Mouse (Mus musculus): ENCODE data around the gene Smtnl1. TPM values are rescaled to one million over a fixed set of nuclear protein-coding genes. Genes with fewer than 3 reads are reported as not detected.
"Not testable (repeated sequence)": the region's sequence is repeated elsewhere in the genome, so short reads cannot be mapped to it uniquely, and the experiment has no call there.

The Smtnl1 gene
- polyA plus RNA-seq, 1 experiment: not detected

- TF ChIP-seq POLR2A (IDR thresholded peaks at IDR 0.05; ENCODE audit: low read depth, low read length) (no peak), CTCF (IDR thresholded peaks at IDR 0.05; ENCODE audit: borderline replicate concordance, insufficient read depth, low read length) (no peak)
- Histone ChIP-seq H3K4me3 (ENCODE audit: insufficient read depth, low read length) (no peak overlapping the region), H3K4me1 (ENCODE audit: control insufficient read depth, insufficient read depth, low read length) (no peaks in the 10 kb centered on the region; the same call in 1 of the 2 replicates)
These were observed 2.6 kb downstream of the Smtnl1 start for GRCm38 (mm10) chr2:84819861-84820260.

DNA sequence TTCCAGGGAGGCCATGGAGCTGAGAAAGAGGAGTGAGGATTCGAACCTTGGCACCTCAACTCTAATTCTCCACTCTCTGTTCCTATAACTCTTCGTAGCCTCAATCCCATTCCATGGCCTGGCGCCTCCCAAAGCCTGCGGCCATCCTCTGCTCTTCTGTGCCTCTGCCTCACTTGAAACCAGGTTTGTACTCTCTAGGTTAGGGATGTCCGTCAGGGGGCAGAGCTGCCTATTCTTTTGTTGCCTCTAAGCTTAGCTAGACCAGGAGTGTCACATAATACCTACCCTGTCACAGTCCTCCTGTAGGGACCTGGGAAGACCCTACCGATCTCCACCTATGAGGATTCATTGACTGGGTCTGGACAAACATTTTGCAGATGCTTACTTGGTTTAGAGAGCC, 9.8 kb downstream of the Smtnl1 start:
- Histone ChIP-seq H3K4me3 (ENCODE audit: insufficient read depth, low read length) (no peak overlapping the region), H3K4me1 (ENCODE audit: control insufficient read depth, insufficient read depth, low read length) (no peaks in the 10 kb centered on the region), H3K27ac (ENCODE audit: insufficient read depth, low read length) (no peak overlapping the region)
- TF ChIP-seq CTCF (IDR thresholded peaks at IDR 0.05; ENCODE audit: borderline replicate concordance, insufficient read depth, low read length): no peak
- TF ChIP-seq POLR2A (IDR thresholded peaks at IDR 0.05; ENCODE audit: low read depth, low read length): no peak

More at GRCm38 (mm10) chr2:84819861-84820260, 2.6 kb downstream of the Smtnl1 start:
- H3K27ac ChIP-seq (ENCODE audit: insufficient read depth, low read length): no peak overlapping the region

DNA sequence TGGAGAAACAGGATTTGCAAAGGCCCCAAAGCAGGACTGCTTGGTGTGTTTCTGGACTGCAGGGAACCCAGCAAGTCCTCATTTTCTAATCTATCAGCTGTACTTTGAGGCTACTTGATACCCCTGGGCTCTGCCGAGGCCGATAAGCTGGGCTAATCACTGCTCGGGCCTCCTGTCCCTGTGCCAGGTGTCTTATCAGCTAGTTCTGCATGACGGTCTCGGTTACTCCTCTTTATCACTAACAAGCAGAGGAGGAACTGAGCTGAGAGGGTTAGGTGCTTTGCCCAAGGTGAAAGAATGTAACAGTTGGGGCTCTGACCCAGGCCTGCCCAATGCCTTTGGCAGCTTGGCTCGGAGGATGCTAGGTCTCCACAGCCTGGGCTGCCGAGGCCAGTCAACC, 10.6 kb downstream of the Smtnl1 start:
- no peak overlapping the region for H3K4me3 ChIP-seq (ENCODE audit: insufficient read depth, low read length)
- TF ChIP-seq POLR2A (IDR thresholded peaks at IDR 0.05; ENCODE audit: low read depth, low read length): no peak
- TF ChIP-seq CTCF (IDR thresholded peaks at IDR 0.05; ENCODE audit: borderline replicate concordance, insufficient read depth, low read length): no peak
- no peak overlapping the region for H3K27ac ChIP-seq (ENCODE audit: insufficient read depth, low read length)
- H3K4me1 ChIP-seq (ENCODE audit: control insufficient read depth, insufficient read depth, low read length): no peaks in the 10 kb centered on the region

GRCm38 (mm10) chr2:84810886-84811577, 11.4 kb downstream of the Smtnl1 start:
- no peak overlapping the region for H3K27ac ChIP-seq (ENCODE audit: insufficient read depth, low read length)
- H3K4me1 ChIP-seq (ENCODE audit: control insufficient read depth, insufficient read depth, low read length): no peaks in the 10 kb centered on the region
- H3K4me3 ChIP-seq (ENCODE audit: insufficient read depth, low read length): no peak overlapping the region
- TF ChIP-seq CTCF (IDR thresholded peaks at IDR 0.05; ENCODE audit: borderline replicate concordance, insufficient read depth, low read length) (no peak), POLR2A (IDR thresholded peaks at IDR 0.05; ENCODE audit: low read depth, low read length) (no peak)

- TF ChIP-seq POLR2A (IDR thresholded peaks at IDR 0.05; ENCODE audit: low read depth, low read length): no peak
- TF ChIP-seq CTCF (IDR thresholded peaks at IDR 0.05; ENCODE audit: borderline replicate concordance, insufficient read depth, low read length): no peak
- H3K4me1 ChIP-seq (ENCODE audit: control insufficient read depth, insufficient read depth, low read length): no peaks in the 10 kb centered on the region
- H3K4me3 ChIP-seq (ENCODE audit: insufficient read depth, low read length): no peak overlapping the region
- no peak overlapping the region for H3K27ac ChIP-seq (ENCODE audit: insufficient read depth, low read length)
These were observed 11.9 kb downstream of the Smtnl1 start for GRCm38 (mm10) chr2:84810526-84810885.

GRCm38 (mm10) chr2:84809330-84809729, 13.1 kb downstream of the Smtnl1 start:
- no peak overlapping the region for H3K4me3 ChIP-seq (ENCODE audit: insufficient read depth, low read length)
- H3K27ac ChIP-seq (ENCODE audit: insufficient read depth, low read length): no peak overlapping the region
- no peaks in the 10 kb centered on the region for H3K4me1 ChIP-seq (ENCODE audit: control insufficient read depth, insufficient read depth, low read length)
- no peak for TF ChIP-seq CTCF (IDR thresholded peaks at IDR 0.05; ENCODE audit: borderline replicate concordance, insufficient read depth, low read length)
- TF ChIP-seq POLR2A (IDR thresholded peaks at IDR 0.05; ENCODE audit: low read depth, low read length): no peak

DNA sequence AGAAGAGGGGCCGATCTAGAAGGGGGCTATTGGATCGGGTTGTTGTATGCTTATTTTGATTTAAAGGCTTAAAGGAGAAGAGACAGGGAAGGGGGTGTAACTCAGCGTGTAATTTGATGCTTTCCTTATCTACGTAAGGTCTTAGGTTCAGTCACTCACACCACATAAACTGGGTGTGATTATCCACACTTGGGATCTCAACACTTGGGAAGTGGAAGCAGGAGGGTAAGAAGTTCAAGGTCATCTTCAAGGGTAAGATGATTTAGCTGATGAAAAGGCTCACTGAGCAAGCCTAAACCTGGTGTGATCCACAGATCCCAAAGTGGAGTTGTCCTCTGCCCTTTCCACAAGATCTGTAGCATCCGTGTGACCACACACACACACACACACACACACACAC, 15.9 kb downstream of the Smtnl1 start:
- TF ChIP-seq POLR2A (IDR thresholded peaks at IDR 0.05; ENCODE audit: low read depth, low read length) (no peak), CTCF (IDR thresholded peaks at IDR 0.05; ENCODE audit: borderline replicate concordance, insufficient read depth, low read length) (no peak)
- Histone ChIP-seq H3K4me1 (ENCODE audit: control insufficient read depth, insufficient read depth, low read length) (no peaks in the 10 kb centered on the region), H3K4me3 (ENCODE audit: insufficient read depth, low read length) (no peak overlapping the region), H3K27ac (ENCODE audit: insufficient read depth, low read length) (no peak overlapping the region)

- TF ChIP-seq POLR2A (IDR thresholded peaks at IDR 0.05; ENCODE audit: low read depth, low read length) (no peak), CTCF (IDR thresholded peaks at IDR 0.05; ENCODE audit: borderline replicate concordance, insufficient read depth, low read length) (no peak)
- Histone ChIP-seq H3K27ac (ENCODE audit: insufficient read depth, low read length) (no peak overlapping the region), H3K4me3 (ENCODE audit: insufficient read depth, low read length) (no peak overlapping the region)
These were observed 18.5 kb downstream of the Smtnl1 start for GRCm38 (mm10) chr2:84803963-84804362.

DNA sequence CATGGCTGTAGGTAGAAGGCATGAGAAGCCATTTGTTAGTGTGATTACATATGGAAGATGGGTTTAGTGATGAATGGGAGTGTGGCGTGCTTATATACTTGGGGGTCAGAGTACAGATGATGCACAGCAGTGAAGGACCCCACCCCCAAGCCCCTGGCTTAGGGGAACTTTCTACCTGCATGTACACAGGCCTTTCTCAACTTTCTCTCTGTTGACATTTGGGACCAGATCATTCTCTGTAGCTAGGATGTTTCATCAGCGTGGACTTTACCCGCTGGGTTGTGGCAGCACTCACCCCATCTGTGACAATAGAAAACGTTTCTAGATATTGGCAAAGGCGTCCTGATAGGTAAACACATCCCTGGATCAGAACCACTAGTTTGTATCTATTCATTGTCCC, 21.2 kb downstream of the Smtnl1 start:
- H3K4me1 ChIP-seq (ENCODE audit: control insufficient read depth, insufficient read depth, low read length); H3K4me3 ChIP-seq (ENCODE audit: insufficient read depth, low read length); H3K27ac ChIP-seq (ENCODE audit: insufficient read depth, low read length): not testable (repeated sequence)

More at GRCm38 (mm10) chr2:84803963-84804362, 18.5 kb downstream of the Smtnl1 start:
- H3K4me1 ChIP-seq (ENCODE audit: control insufficient read depth, insufficient read depth, low read length): peaks cover 2% of the 10 kb centered on the region; the same call in 1 of the 2 replicates

DNA sequence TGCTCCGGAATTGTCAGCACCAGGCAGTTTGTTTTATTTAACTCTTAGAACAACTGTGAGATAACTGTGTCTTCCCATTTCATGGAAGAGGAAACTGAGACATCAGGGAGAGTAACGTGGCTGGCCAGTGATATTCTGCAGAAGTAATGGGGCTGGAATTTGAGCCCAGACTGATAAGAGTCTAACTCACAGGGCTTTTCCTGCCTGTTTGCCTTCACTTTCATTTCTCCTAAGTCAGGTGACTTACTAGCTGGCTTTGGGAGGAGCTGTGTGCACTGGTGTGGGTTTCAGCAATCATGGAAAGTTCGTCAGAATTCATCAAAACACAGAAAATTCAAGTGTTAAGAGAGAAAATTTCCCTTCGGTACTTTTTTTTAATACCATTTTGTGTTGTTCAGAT, 22.1 kb downstream of the Smtnl1 start:
- H3K4me1 ChIP-seq (ENCODE audit: control insufficient read depth, insufficient read depth, low read length): peaks cover 2% of the 10 kb centered on the region; the same call in 1 of the 2 replicates
- TF ChIP-seq POLR2A (IDR thresholded peaks at IDR 0.05; ENCODE audit: low read depth, low read length) (no peak), CTCF (IDR thresholded peaks at IDR 0.05; ENCODE audit: borderline replicate concordance, insufficient read depth, low read length) (no peak)
- H3K4me3 ChIP-seq (ENCODE audit: insufficient read depth, low read length): no peak overlapping the region
- H3K27ac ChIP-seq (ENCODE audit: insufficient read depth, low read length): no peak overlapping the region
